Mouse (Mus musculus): ENCODE data around the gene 4930402F06Rik.

The 4930402F06Rik gene

GRCm38 (mm10) chr2:35397096-35397495 is at the start of gene 4930402F06Rik:
Gene 4930402F06Rik (minus strand): TSS chr2:35397175.
- in situ Hi-C loops (cut with MboI; ENCODE audit: low sequenced_read_pairs), result no loop called here

- in situ Hi-C loops (cut with MboI; ENCODE audit: low sequenced_read_pairs), result no loop called here
Measured at GRCm38 (mm10) chr2:35446300-35446699, 49.3 kb upstream of the 4930402F06Rik start.

GRCm38 (mm10) chr2:35445610-35446009 is 48.6 kb upstream of the 4930402F06Rik start:
- in situ Hi-C loops (cut with MboI; ENCODE audit: low sequenced_read_pairs), result no loop called here

- in situ Hi-C loops (cut with MboI; ENCODE audit: low sequenced_read_pairs), result no loop called here
Measured at GRCm38 (mm10) chr2:35444764-35445262, 47.8 kb upstream of the 4930402F06Rik start.

GRCm38 (mm10) chr2:35443981-35444763 is 47.2 kb upstream of the 4930402F06Rik start:
- in situ Hi-C loops (cut with MboI; ENCODE audit: low sequenced_read_pairs), result no loop called here

GRCm38 (mm10) chr2:35443325-35443724 is 46.4 kb upstream of the 4930402F06Rik start:
- in situ Hi-C loops (cut with MboI; ENCODE audit: low sequenced_read_pairs), result no loop called here

- in situ Hi-C loops (cut with MboI; ENCODE audit: low sequenced_read_pairs), result no loop called here
Measured at GRCm38 (mm10) chr2:35442079-35442478, 45.1 kb upstream of the 4930402F06Rik start.

GRCm38 (mm10) chr2:35441419-35441818 is 44.4 kb upstream of the 4930402F06Rik start:
- in situ Hi-C loops (cut with MboI; ENCODE audit: low sequenced_read_pairs), result no loop called here

GRCm38 (mm10) chr2:35440480-35440879 is 43.5 kb upstream of the 4930402F06Rik start:
- in situ Hi-C loops (cut with MboI; ENCODE audit: low sequenced_read_pairs), result no loop called here

GRCm38 (mm10) chr2:35437796-35438195 is 40.8 kb upstream of the 4930402F06Rik start:
- in situ Hi-C loops (cut with MboI; ENCODE audit: low sequenced_read_pairs), result no loop called here

- in situ Hi-C loops (cut with MboI; ENCODE audit: low sequenced_read_pairs), result no loop called here
Measured at GRCm38 (mm10) chr2:35434576-35435123, 37.7 kb upstream of the 4930402F06Rik start.

GRCm38 (mm10) chr2:35433428-35433827 is 36.5 kb upstream of the 4930402F06Rik start:
- in situ Hi-C loops (cut with MboI; ENCODE audit: low sequenced_read_pairs), result no loop called here

GRCm38 (mm10) chr2:35432472-35432871 is 35.5 kb upstream of the 4930402F06Rik start:
- in situ Hi-C loops (cut with MboI; ENCODE audit: low sequenced_read_pairs), result no loop called here

GRCm38 (mm10) chr2:35432011-35432410 is 35.0 kb upstream of the 4930402F06Rik start:
- in situ Hi-C loops (cut with MboI; ENCODE audit: low sequenced_read_pairs), result no loop called here

- in situ Hi-C loops (cut with MboI; ENCODE audit: low sequenced_read_pairs), result no loop called here
Measured at GRCm38 (mm10) chr2:35430806-35431205, 33.8 kb upstream of the 4930402F06Rik start.

GRCm38 (mm10) chr2:35428615-35429300 is 31.8 kb upstream of the 4930402F06Rik start:
- in situ Hi-C loops (cut with MboI; ENCODE audit: low sequenced_read_pairs), result no loop called here

- in situ Hi-C loops (cut with MboI; ENCODE audit: low sequenced_read_pairs), result no loop called here
Measured at GRCm38 (mm10) chr2:35427559-35427958, 30.6 kb upstream of the 4930402F06Rik start.

- in situ Hi-C loops (cut with MboI; ENCODE audit: low sequenced_read_pairs), result no loop called here
Measured at GRCm38 (mm10) chr2:35423711-35424339, 26.9 kb upstream of the 4930402F06Rik start.

GRCm38 (mm10) chr2:35422384-35422783 is 25.4 kb upstream of the 4930402F06Rik start:
- in situ Hi-C loops (cut with MboI; ENCODE audit: low sequenced_read_pairs), result no loop called here

- in situ Hi-C loops (cut with MboI; ENCODE audit: low sequenced_read_pairs), result no loop called here
Measured at GRCm38 (mm10) chr2:35420681-35421080, 23.7 kb upstream of the 4930402F06Rik start.

- in situ Hi-C loops (cut with MboI; ENCODE audit: low sequenced_read_pairs), result no loop called here
Measured at GRCm38 (mm10) chr2:35419671-35420070, 22.7 kb upstream of the 4930402F06Rik start.

Measured in CH12F3 (cell line).